Mouse (Mus musculus): ENCODE results near the gene Blvra.
"Not testable (repeated sequence)": the region's sequence is repeated elsewhere in the genome, so short reads cannot be mapped to it uniquely, and the experiment has no call there.

Gene Blvra

GRCm38 (mm10) chr2:127070435-127070841 lies at the start of gene Blvra:
Gene Blvra, plus strand, starts transcription at chr2:127070665.
- DNase-seq (ENCODE audit: low spot score in 2 of 2): peak; percentile 62 to 85

DNA sequence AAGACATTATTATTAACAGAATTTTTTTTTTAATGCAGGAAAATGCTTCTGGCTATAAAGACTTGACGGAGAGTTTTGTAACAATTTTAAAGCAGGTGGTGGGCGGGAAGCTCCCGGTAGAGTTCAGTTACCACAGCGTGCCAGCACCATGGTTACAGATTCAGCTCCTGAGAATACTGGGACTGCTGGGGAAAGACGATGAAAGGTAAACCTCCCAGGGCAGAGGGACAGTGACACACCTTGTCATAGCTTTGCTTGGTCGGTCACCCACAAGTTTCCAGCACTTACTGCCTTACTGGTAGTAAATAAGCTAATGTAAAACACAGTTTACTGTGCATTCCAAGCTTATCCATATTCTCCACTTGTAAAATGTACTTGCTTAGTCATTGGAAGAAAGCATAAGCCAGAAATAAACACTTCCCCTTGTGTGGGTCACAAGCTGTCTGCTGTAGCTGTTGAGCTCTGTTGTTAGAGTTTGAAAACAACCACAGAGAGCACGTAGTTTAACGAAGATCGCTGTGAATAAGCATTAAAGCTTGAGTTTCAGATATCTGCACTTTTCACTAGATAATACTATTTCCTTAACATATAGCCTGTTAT lies 35.4 kb upstream of the Blvra start:
- DNase-seq (ENCODE audit: low spot score in 2 of 2): peak; percentile 44 to 55

GRCm38 (mm10) chr2:127037299-127037698 lies 33.2 kb upstream of the Blvra start:
- no peak for DNase-seq (ENCODE audit: low spot score in 2 of 2)

DNA sequence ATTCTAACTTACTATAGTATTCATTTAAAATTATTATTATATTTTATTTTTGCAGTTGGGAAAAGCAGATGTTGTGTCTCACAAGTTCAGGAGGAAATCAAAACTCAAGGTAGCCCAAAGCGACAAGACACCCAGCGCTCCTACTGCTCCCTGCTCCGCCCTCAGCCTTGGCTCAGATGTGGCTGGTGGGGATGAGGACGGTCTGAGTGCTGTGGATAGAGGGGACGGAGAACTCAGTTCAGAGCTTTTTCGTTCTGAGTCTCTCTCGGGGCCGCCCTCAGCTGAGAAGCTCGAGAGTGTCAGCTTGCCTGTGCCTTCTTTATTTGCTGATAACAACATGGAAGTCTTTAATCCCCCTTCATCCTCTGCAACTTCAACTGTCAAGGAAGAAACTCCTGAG lies 9.0 kb upstream of the Blvra start:
- no peak for DNase-seq (ENCODE audit: low spot score in 2 of 2)

- no peak for DNase-seq (ENCODE audit: low spot score in 2 of 2)
Observed at GRCm38 (mm10) chr2:127068806-127069205, 1.7 kb upstream of the Blvra start.

DNA sequence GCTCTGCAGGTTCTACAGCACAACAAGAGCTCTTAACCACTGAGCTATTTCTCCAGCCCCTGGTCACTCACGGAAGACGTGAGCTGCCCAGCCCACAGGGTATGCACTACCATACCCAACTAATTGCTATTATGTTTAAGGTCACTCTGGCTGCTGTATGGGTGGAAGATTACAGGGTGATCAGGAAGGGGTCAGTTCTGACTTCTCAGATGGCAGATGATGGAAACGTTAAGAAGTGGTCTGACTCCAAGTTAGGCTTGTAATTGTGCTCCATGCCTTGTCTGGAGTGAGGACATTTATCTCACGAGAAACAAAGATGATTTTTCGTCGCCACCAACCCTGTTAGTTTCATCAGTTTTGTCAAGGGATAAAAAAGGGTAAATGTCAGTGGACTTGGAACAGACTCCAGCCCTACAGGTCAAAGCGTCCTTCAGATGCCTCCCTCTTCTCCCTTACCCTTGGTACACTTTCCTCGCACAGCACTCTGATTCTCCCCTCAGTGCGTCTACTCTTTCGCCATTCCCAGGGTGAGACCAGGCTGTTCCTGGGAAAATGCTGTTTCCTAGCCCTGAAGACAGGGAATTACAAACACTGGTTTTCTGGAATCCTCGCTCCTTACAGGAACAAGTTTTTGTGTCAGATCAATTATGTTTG lies 557 bp upstream of the Blvra start:
- no peak for DNase-seq (ENCODE audit: low spot score in 2 of 2)

DNA sequence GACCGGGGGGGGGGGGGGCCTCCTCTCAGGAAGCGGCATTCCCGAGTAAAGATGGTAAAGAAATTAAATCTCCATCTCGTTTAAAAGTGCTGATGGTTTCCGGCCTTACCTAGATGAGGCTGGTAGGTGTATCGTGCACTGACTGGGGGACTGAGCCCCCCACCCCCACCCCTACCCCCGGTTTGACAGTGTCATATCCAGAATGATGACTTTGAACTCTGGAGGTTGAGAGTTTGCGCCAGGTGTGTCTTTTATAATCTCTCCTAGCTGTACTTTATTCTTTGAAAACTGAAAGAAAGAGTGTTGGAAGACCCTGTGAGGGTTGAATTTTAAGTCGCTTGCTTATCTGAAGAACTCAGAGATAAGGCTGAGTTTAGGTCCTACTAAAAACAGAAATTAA lies 414 bp downstream of the Blvra start:
- no peak for DNase-seq (ENCODE audit: low spot score in 2 of 2)

- no peak for DNase-seq (ENCODE audit: low spot score in 2 of 2)
Observed at GRCm38 (mm10) chr2:127074116-127074515, 3.7 kb downstream of the Blvra start.

DNA sequence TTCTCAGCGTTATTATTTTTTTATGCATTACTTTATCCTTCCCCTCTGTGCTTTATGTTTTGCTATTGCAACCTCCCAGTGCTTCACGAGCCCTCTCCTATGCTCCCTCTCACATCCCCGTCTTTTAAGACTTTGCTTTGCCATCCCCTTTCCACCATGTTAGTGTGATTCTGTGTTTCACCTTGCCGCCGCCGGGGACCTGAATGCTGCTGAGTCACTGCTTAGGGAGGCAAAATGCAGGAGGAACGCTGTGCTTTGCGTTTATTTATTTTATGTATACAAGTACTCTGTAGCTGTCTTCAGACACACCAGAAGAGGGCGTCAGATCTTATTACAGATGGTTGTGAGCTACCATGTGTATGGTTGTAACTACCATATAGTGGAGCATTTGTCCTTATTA lies 7.1 kb downstream of the Blvra start:
- no peak for DNase-seq (ENCODE audit: low spot score in 2 of 2)

GRCm38 (mm10) chr2:127079066-127079465 lies 8.6 kb downstream of the Blvra start:
- not testable (repeated sequence) for DNase-seq (ENCODE audit: low spot score in 2 of 2)

GRCm38 (mm10) chr2:127079881-127080590 lies 9.6 kb downstream of the Blvra start:
- DNase-seq (ENCODE audit: low spot score in 2 of 2): no peak

- no peak for DNase-seq (ENCODE audit: low spot score in 2 of 2)
Observed at GRCm38 (mm10) chr2:127080591-127081218, 10.2 kb downstream of the Blvra start.

GRCm38 (mm10) chr2:127086235-127086634 lies 15.8 kb downstream of the Blvra start:
- no peak for DNase-seq (ENCODE audit: low spot score in 2 of 2)

DNA sequence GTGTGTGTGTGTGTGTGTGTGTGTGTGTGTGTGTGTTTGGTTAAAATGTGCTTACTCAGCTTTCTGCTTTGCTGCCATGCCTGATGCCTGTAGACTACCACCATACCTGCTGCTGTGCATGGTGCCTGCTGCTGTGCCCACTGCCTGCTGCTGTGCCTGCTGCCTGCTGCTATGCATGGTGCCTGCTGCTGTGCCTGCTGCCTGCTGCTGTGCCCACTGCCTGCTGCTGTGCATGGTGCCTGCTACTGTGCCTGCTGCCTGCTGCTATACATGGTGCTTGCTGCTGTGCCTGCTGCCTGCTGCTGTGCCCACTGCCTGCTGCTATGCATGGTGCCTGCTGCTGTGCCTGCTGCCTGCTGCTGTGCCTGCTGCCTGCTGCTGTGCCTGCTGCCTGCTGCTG lies 19.7 kb downstream of the Blvra start:
- not testable (repeated sequence) for DNase-seq (ENCODE audit: low spot score in 2 of 2)

GRCm38 (mm10) chr2:127092000-127092399 lies 21.5 kb downstream of the Blvra start:
- DNase-seq (ENCODE audit: low spot score in 2 of 2): no peak

GRCm38 (mm10) chr2:127108986-127109385 lies 38.5 kb downstream of the Blvra start:
- DNase-seq (ENCODE audit: low spot score in 2 of 2): no peak

- DNase-seq (ENCODE audit: low spot score in 2 of 2): no peak
Observed at GRCm38 (mm10) chr2:127121591-127122235, 51.2 kb downstream of the Blvra start.

DNA sequence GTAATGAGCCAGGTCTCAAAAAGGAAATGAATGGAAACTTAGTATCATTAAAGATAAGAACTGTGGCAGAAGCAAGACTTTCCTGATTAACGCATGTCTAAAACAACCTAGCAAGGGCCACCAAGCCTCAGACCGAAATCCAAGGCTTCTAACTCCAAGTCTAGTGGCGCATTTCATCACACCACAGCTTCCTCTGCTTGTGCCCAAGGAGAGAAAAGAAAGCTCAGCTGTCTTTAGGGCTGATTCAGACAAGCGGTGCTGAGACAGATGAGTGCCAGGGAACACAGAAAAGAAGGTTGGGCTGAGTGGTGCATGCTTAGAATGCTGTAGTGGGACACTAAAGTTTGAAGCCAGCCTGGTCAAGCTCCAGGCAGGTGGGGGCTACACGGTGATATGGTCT lies 58.5 kb downstream of the Blvra start:
- no peak for DNase-seq (ENCODE audit: low spot score in 2 of 2)

DNA sequence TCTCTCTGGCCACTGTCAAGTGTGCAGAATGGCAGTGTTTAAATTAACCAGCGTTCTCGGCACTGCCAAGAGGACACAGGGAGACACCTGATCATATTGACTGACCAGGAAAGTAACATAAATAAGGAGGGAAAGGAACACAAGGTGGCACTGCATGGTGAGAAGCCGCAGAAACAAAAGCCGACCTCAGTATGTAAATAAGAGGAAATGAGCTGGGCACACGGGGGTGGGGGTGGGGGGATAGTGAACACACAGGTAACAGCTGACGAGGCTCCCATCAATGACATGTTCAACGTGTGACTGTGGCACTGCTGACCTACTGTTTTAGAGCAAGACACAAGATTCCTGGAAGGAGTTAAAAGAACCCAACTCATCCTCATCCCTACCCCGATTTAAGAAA lies 60.9 kb downstream of the Blvra start:
- no peak for DNase-seq (ENCODE audit: low spot score in 2 of 2)

GRCm38 (mm10) chr2:127133621-127134461 lies 63.4 kb downstream of the Blvra start, which contains the start of gene Ncaph:
Gene Ncaph, minus strand, starts transcription at chr2:127133954.
- DNase-seq (ENCODE audit: low spot score in 2 of 2): peak; percentile 60 to 84

- not testable (repeated sequence) for DNase-seq (ENCODE audit: low spot score in 2 of 2)
Observed at GRCm38 (mm10) chr2:127135255-127135654, 64.8 kb downstream of the Blvra start.
